Comparison of ENCODE assay signal across 8 mouse cellular contexts in the genomic region with DNA sequence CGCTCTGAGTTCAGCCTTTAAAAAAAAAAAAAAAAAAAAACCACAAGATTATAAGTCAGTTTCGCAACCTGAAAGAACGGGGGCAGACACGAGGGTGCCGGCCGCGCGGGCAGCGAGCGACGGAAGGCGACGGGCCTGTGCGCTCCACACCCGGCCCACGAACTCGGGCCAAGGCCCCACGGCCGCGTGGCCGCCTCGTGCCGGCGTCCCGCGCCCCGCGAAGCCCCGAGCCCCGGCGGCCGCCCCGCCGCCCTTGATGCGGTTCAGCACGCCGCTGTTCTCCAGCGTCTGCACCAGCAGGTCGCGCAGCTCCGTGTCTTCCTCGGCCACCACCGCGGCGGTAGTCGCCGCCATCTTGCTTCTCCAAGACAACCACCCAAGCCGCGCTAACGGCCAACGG. TPM values are rescaled to one million over a fixed set of nuclear protein-coding genes. Genes with fewer than 3 reads are reported as not detected.
A peak's percentile ranks its signal among the peaks of the same experiment; 100 is the strongest.
DNase-seq lines count a peak whose midpoint lies in the region; ATAC-seq and TF ChIP-seq lines count a peak whose summit lies in the region.
"Not testable (repeated sequence)": the region's sequence is repeated elsewhere in the genome, so short reads cannot be mapped to it uniquely, and the experiment has no call there.

A gene (minus strand): TSS at position 381 of the 400 bp plus-strand sequence.

- under 1% methylated on average over 37 of the region's 51 CpGs for WGBS in forebrain, embryonic 11.5 days
- under 1% methylated on average over 38 of the region's 51 CpGs for WGBS in heart, embryonic 13.5 days
- under 1% methylated on average over 37 of the region's 51 CpGs for WGBS in kidney, embryonic 14.5 days
- under 1% methylated on average over 40 of the region's 51 CpGs for WGBS in limb, embryonic 14.5 days
- WGBS in midbrain, embryonic 12.5 days, result 0% methylated on average over 22 of the region's 51 CpGs

- H3K27me3 ChIP-seq in forebrain, embryonic 11.5 days (ENCODE audit: control insufficient read depth, insufficient read depth, low read length); heart, embryonic 13.5 days (replicated peaks); kidney, embryonic 14.5 days (ENCODE audit: control insufficient read depth, insufficient read depth, low read length); limb, embryonic 14.5 days (ENCODE audit: control insufficient read depth, insufficient read depth, low read length); midbrain, embryonic 12.5 days: not testable (repeated sequence)

- peak within 1 kb of the TSS; percentile 42 for H3K27ac ChIP-seq in bone marrow macrophage, adult 2 months (ENCODE audit: insufficient read depth, low read depth, low read length)
- not testable (repeated sequence) for H3K27ac ChIP-seq in forebrain, embryonic 11.5 days (ENCODE audit: low read depth, low read length); kidney, embryonic 14.5 days (ENCODE audit: low read depth, low read length); limb, embryonic 14.5 days (replicated peaks; ENCODE audit: low read depth, low read length)
- H3K27ac ChIP-seq in heart, embryonic 13.5 days (replicated peaks), result peak within 1 kb of the TSS; percentile 54
- H3K27ac ChIP-seq in midbrain, embryonic 12.5 days (replicated peaks), result peak within 1 kb of the TSS; percentile 65; the same call in 1 of the 2 replicates

- H3K4me3 ChIP-seq in bone marrow macrophage, adult 2 months (ENCODE audit: insufficient read depth, low read length), result peak within 1 kb of the TSS; percentile 60
- H3K4me3 ChIP-seq in forebrain, embryonic 11.5 days (ENCODE audit: low read depth, low read length), result peak within 1 kb of the TSS; percentile 42
- H3K4me3 ChIP-seq in heart, embryonic 13.5 days, result peak within 1 kb of the TSS; percentile 60
- peak within 1 kb of the TSS; percentile 44 for H3K4me3 ChIP-seq in kidney, embryonic 14.5 days (ENCODE audit: low read length)
- peak within 1 kb of the TSS; percentile 43 for H3K4me3 ChIP-seq in limb, embryonic 14.5 days (replicated peaks; ENCODE audit: low read length)
- H3K4me3 ChIP-seq in midbrain, embryonic 12.5 days, result peak within 1 kb of the TSS; percentile 57

- TF ChIP-seq CTCF in bone marrow macrophage, adult 2 months (IDR thresholded peaks at IDR 0.05; ENCODE audit: low read depth, low read length), result not testable (repeated sequence)

- not testable (repeated sequence) for H3K4me1 ChIP-seq in bone marrow macrophage, adult 2 months (ENCODE audit: control insufficient read depth, insufficient read depth, low read length); forebrain, embryonic 11.5 days (replicated peaks; ENCODE audit: control insufficient read depth, insufficient read depth, low read length); heart, embryonic 13.5 days; kidney, embryonic 14.5 days (ENCODE audit: control insufficient read depth, insufficient read depth, low read length); limb, embryonic 14.5 days (ENCODE audit: control insufficient read depth, insufficient read depth, low read length); midbrain, embryonic 12.5 days

- TF ChIP-seq POLR2A in bone marrow macrophage, adult 2 months (IDR thresholded peaks at IDR 0.05; ENCODE audit: borderline replicate concordance, low read depth, low read length); limb, embryonic 14.5 days (IDR thresholded peaks at IDR 0.05; ENCODE audit: borderline replicate concordance, extremely low read depth, insufficient read depth, insufficient read length): not testable (repeated sequence)

- ATAC-seq in forebrain, embryonic 11.5 days (replicated peaks; ENCODE audit: low FRiP score); heart, embryonic 13.5 days (ENCODE audit: extremely low read depth, insufficient number of reproducible peaks, low FRiP score, low TSS enrichment); kidney, embryonic 14.5 days (ENCODE audit: low FRiP score, low TSS enrichment); midbrain, embryonic 12.5 days (ENCODE audit: low FRiP score, low read depth): not testable (repeated sequence)
- ATAC-seq in limb, embryonic 14.5 days (ENCODE audit: low FRiP score, low read depth), result peak; percentile 13; the same call in 1 of the 2 replicates

- DNase-seq in A20 (ENCODE audit: low read depth, low spot score), result peak; percentile 46
- DNase-seq in forebrain, embryonic 11.5 days (ENCODE audit: low spot score), result peak; percentile 67
- not testable (repeated sequence) for DNase-seq in limb, embryonic 14.5 days (ENCODE audit: low spot score)
- DNase-seq in spleen, postnatal 10 days (ENCODE audit: low spot score in 2 of 2), result peak; percentile 48 to 71

- not testable (repeated sequence) for H3K9me3 ChIP-seq in forebrain, embryonic 11.5 days (ENCODE audit: control insufficient read depth, low read length); heart, embryonic 13.5 days; kidney, embryonic 14.5 days (ENCODE audit: control insufficient read depth, low read length); limb, embryonic 14.5 days (ENCODE audit: control insufficient read depth, low read length); midbrain, embryonic 12.5 days

- H3K4me2 ChIP-seq in forebrain, embryonic 11.5 days (ENCODE audit: low read depth, low read length, severe bottlenecking), result peak within 1 kb of the TSS; percentile 40
- peak within 1 kb of the TSS; percentile 66 for H3K4me2 ChIP-seq in heart, embryonic 13.5 days
- peak within 1 kb of the TSS; percentile 36 for H3K4me2 ChIP-seq in kidney, embryonic 14.5 days (replicated peaks; ENCODE audit: low read depth, low read length)
- H3K4me2 ChIP-seq in limb, embryonic 14.5 days (replicated peaks; ENCODE audit: low read depth, low read length, severe bottlenecking), result peak within 1 kb of the TSS; percentile 39; the same call in 1 of the 2 replicates
- peak within 1 kb of the TSS; percentile 50 for H3K4me2 ChIP-seq in midbrain, embryonic 12.5 days (replicated peaks)

- peak within 1 kb of the TSS; percentile 61 for H3K9ac ChIP-seq in forebrain, embryonic 11.5 days (ENCODE audit: low read length)
- H3K9ac ChIP-seq in heart, embryonic 13.5 days, result peak within 1 kb of the TSS; percentile 85
- peak within 1 kb of the TSS; percentile 60 for H3K9ac ChIP-seq in kidney, embryonic 14.5 days (ENCODE audit: low read depth, low read length)
- H3K9ac ChIP-seq in limb, embryonic 14.5 days (ENCODE audit: low read depth, low read length, severe bottlenecking), result peak within 1 kb of the TSS; percentile 61
- H3K9ac ChIP-seq in midbrain, embryonic 12.5 days (replicated peaks), result peak within 1 kb of the TSS; percentile 55; the same call in 1 of the 2 replicates

- not testable (repeated sequence) for H3K36me3 ChIP-seq in forebrain, embryonic 11.5 days (ENCODE audit: control insufficient read depth, insufficient read depth, low read length); heart, embryonic 13.5 days; kidney, embryonic 14.5 days (ENCODE audit: control insufficient read depth, insufficient read depth, low read length); limb, embryonic 14.5 days (ENCODE audit: control insufficient read depth, insufficient read depth, low read length); midbrain, embryonic 12.5 days

RNA-seq across cellular contexts. Expression of the gene that starts here (rescaled TPM):
- 12.8 and 18.6 TPM in 2 replicates for polyA plus RNA-seq in bone marrow macrophage, adult 2 months (2012; ENCODE audit: insufficient read depth, insufficient read length, missing spikeins)
- polyA plus RNA-seq in forebrain, embryonic 11.5 days (2014; fragmentation: Nextera tagmentation; extraction: Ambion mirVana), result 58.2 and 63.7 TPM in 2 replicates
- 26.5 and 27.6 TPM in 2 replicates for polyA plus RNA-seq in heart, embryonic 13.5 days (2015; fragmentation: Nextera tagmentation; extraction: Ambion mirVana)
- polyA plus RNA-seq in kidney, embryonic 14.5 days (2014; fragmentation: Nextera tagmentation; extraction: Ambion mirVana), result 59.9 and 80.2 TPM in 2 replicates
- 52.7 and 53.0 TPM in 2 replicates for polyA plus RNA-seq in limb, embryonic 14.5 days (2012; rRNA removed)
- 52.3 and 59.7 TPM in 2 replicates for polyA plus RNA-seq in limb, embryonic 14.5 days (2014; fragmentation: Nextera tagmentation; extraction: Ambion mirVana)
- polyA plus RNA-seq in midbrain, embryonic 12.5 days (2016; fragmentation: Nextera tagmentation; extraction: Ambion mirVana), result 56.6 and 57.3 TPM in 2 replicates
